Mouse (Mus musculus): Measurements from ENCODE around the gene Map3k7cl. TPM values are rescaled to one million over a fixed set of nuclear protein-coding genes. Genes with fewer than 3 reads are reported as not detected.

The Map3k7cl gene
- polyA plus RNA-seq, 2 experiments, result 1.4 to 5.8 TPM

- DNase-seq (ENCODE audit: low spot score) (no peak), ATAC-seq (ENCODE audit: low FRiP score, low read depth) (no peak)
- Histone ChIP-seq H3K4me1 (ENCODE audit: control insufficient read depth, insufficient read depth, low read length) (no peaks in the 10 kb centered on the region), H3K9me3 (ENCODE audit: control insufficient read depth, low read length) (no peaks in the 10 kb centered on the region), H3K27ac (replicated peaks; ENCODE audit: low read depth, low read length) (no peak overlapping the region), H3K27me3 (ENCODE audit: control insufficient read depth, insufficient read depth, low read length) (no peaks in the 10 kb centered on the region), H3K9ac (ENCODE audit: low read depth, low read length, severe bottlenecking) (no peak overlapping the region), H3K4me2 (replicated peaks; ENCODE audit: low read depth, low read length, severe bottlenecking) (no peak overlapping the region), H3K36me3 (ENCODE audit: control insufficient read depth, insufficient read depth, low read length) (no peaks in the 10 kb centered on the region), H3K4me3 (replicated peaks; ENCODE audit: low read length) (no peak overlapping the region)
- whole genome bisulfite sequencing, result 54% methylated on average over 5 of the region's 5 CpGs
- TF ChIP-seq POLR2A (IDR thresholded peaks at IDR 0.05; ENCODE audit: borderline replicate concordance, extremely low read depth, insufficient read depth, insufficient read length), result no peak
Measured at GRCm38 (mm10) chr16:87574160-87574559, 21.0 kb downstream of the Map3k7cl start.

DNA sequence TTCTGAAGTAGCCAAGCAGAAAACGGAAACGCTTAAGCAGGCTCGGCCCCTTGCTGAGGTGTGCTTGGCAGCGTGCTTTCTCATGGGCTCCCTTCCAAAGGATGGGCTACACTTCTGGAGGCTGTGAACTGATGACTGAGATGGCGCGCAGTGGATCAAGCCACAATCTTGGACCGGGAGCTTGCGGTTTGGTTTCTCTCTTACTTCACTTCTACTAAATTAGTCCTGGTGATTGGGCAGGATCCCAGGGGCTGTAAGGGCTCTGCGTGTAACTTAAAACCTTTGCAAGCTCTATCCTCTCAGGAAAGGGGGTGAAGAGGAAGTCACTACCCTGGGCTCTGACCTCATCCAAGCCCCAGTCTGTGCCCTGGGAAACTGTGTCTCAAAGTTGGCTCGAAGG lies 22.5 kb downstream of the Map3k7cl start:
- DNase-seq (ENCODE audit: low spot score) (peak; percentile 50), ATAC-seq (ENCODE audit: low FRiP score, low read depth) (no peak; the same call in 1 of the 2 replicates)
- H3K27me3 ChIP-seq (ENCODE audit: control insufficient read depth, insufficient read depth, low read length), result no peaks in the 10 kb centered on the region
- no peak overlapping the region for H3K9ac ChIP-seq (ENCODE audit: low read depth, low read length, severe bottlenecking)
- WGBS, result 63% methylated on average over 10 of the region's 10 CpGs
- no peaks in the 10 kb centered on the region for H3K9me3 ChIP-seq (ENCODE audit: control insufficient read depth, low read length)
- H3K27ac ChIP-seq (replicated peaks; ENCODE audit: low read depth, low read length), result no peak overlapping the region
- H3K36me3 ChIP-seq (ENCODE audit: control insufficient read depth, insufficient read depth, low read length), result no peaks in the 10 kb centered on the region
- TF ChIP-seq POLR2A (IDR thresholded peaks at IDR 0.05; ENCODE audit: borderline replicate concordance, extremely low read depth, insufficient read depth, insufficient read length), result no peak
- H3K4me3 ChIP-seq (replicated peaks; ENCODE audit: low read length), result no peak overlapping the region
- no peak overlapping the region for H3K4me2 ChIP-seq (replicated peaks; ENCODE audit: low read depth, low read length, severe bottlenecking)
- no peaks in the 10 kb centered on the region for H3K4me1 ChIP-seq (ENCODE audit: control insufficient read depth, insufficient read depth, low read length)

- H3K4me2 ChIP-seq (replicated peaks; ENCODE audit: low read depth, low read length, severe bottlenecking), result no peak overlapping the region
- no peaks in the 10 kb centered on the region for H3K36me3 ChIP-seq (ENCODE audit: control insufficient read depth, insufficient read depth, low read length)
- TF ChIP-seq POLR2A (IDR thresholded peaks at IDR 0.05; ENCODE audit: borderline replicate concordance, extremely low read depth, insufficient read depth, insufficient read length), result no peak
- ATAC-seq (ENCODE audit: low FRiP score, low read depth) (no peak), DNase-seq (ENCODE audit: low spot score) (no peak)
- no peak overlapping the region for H3K9ac ChIP-seq (ENCODE audit: low read depth, low read length, severe bottlenecking)
- 84% methylated on average over 7 of the region's 7 CpGs for WGBS
- H3K27me3 ChIP-seq (ENCODE audit: control insufficient read depth, insufficient read depth, low read length), result no peaks in the 10 kb centered on the region
- no peaks in the 10 kb centered on the region for H3K4me1 ChIP-seq (ENCODE audit: control insufficient read depth, insufficient read depth, low read length)
- no peaks in the 10 kb centered on the region for H3K9me3 ChIP-seq (ENCODE audit: control insufficient read depth, low read length)
- H3K4me3 ChIP-seq (replicated peaks; ENCODE audit: low read length), result no peak overlapping the region
- H3K27ac ChIP-seq (replicated peaks; ENCODE audit: low read depth, low read length), result no peak overlapping the region
Measured at GRCm38 (mm10) chr16:87578881-87579280, 25.8 kb downstream of the Map3k7cl start.

DNA sequence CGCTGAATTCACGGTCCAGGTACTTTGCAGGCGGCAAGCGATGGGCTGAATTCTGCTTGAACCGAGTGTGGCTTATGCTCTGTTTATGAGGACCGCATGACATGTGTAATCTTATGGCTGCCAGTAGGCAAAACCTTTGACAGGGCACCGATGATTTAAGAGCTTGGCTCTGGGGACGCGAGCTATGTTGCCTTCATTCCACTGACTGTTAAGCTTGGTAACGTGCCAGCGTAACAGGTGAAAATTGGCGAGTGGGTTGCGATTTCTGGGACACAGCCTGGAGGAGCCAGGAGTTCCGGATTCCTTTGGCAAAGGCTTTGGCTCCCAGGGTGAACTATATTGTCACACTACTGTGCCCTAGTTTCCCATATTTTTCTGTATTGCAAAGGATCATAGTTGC lies 26.3 kb downstream of the Map3k7cl start:
- H3K4me2 ChIP-seq (replicated peaks; ENCODE audit: low read depth, low read length, severe bottlenecking), result no peak overlapping the region
- H3K27me3 ChIP-seq (ENCODE audit: control insufficient read depth, insufficient read depth, low read length), result no peaks in the 10 kb centered on the region
- no peaks in the 10 kb centered on the region for H3K9me3 ChIP-seq (ENCODE audit: control insufficient read depth, low read length)
- H3K27ac ChIP-seq (replicated peaks; ENCODE audit: low read depth, low read length), result no peak overlapping the region
- WGBS, result 66% methylated on average over 14 of the region's 14 CpGs
- no peaks in the 10 kb centered on the region for H3K36me3 ChIP-seq (ENCODE audit: control insufficient read depth, insufficient read depth, low read length)
- no peak for TF ChIP-seq POLR2A (IDR thresholded peaks at IDR 0.05; ENCODE audit: borderline replicate concordance, extremely low read depth, insufficient read depth, insufficient read length)
- H3K4me3 ChIP-seq (replicated peaks; ENCODE audit: low read length), result no peak overlapping the region
- H3K9ac ChIP-seq (ENCODE audit: low read depth, low read length, severe bottlenecking), result no peak overlapping the region
- DNase-seq (ENCODE audit: low spot score) (peak; percentile 42), ATAC-seq (ENCODE audit: low FRiP score, low read depth) (peak; percentile 37; the same call in 1 of the 2 replicates)
- H3K4me1 ChIP-seq (ENCODE audit: control insufficient read depth, insufficient read depth, low read length), result no peaks in the 10 kb centered on the region

GRCm38 (mm10) chr16:87582776-87583175 lies 29.6 kb downstream of the Map3k7cl start:
- no peak for ATAC-seq (ENCODE audit: low FRiP score, low read depth)
- Histone ChIP-seq H3K36me3 (ENCODE audit: control insufficient read depth, insufficient read depth, low read length) (no peaks in the 10 kb centered on the region), H3K4me2 (replicated peaks; ENCODE audit: low read depth, low read length, severe bottlenecking) (no peak overlapping the region), H3K4me3 (replicated peaks; ENCODE audit: low read length) (no peak overlapping the region), H3K9ac (ENCODE audit: low read depth, low read length, severe bottlenecking) (no peak overlapping the region), H3K27ac (replicated peaks; ENCODE audit: low read depth, low read length) (no peak overlapping the region), H3K4me1 (ENCODE audit: control insufficient read depth, insufficient read depth, low read length) (no peaks in the 10 kb centered on the region), H3K27me3 (ENCODE audit: control insufficient read depth, insufficient read depth, low read length) (no peaks in the 10 kb centered on the region), H3K9me3 (ENCODE audit: control insufficient read depth, low read length) (no peaks in the 10 kb centered on the region)
- TF ChIP-seq POLR2A (IDR thresholded peaks at IDR 0.05; ENCODE audit: borderline replicate concordance, extremely low read depth, insufficient read depth, insufficient read length), result no peak
- no peak for DNase-seq (ENCODE audit: low spot score)
- WGBS, result 86% methylated on average over 6 of the region's 6 CpGs

DNA sequence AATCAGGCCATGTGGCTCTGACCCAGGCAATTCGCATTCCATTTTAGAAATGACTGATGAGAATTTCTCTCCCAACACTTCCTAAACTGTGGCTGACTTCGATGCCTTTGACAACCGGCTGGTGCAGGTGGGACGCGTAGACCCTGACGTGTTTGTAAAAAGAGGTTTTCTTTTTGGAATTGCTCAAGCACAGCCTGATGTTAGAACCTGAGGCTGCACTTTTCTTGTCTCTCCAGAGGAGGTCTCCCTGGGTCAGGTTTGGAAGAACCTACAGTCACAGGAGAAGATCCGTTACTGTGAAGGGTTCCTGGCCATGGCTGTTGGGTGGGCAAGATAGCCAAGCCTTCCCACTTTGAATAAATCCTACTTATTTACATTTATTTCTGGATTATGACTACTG lies 31.5 kb downstream of the Map3k7cl start:
- DNase-seq (ENCODE audit: low spot score) (no peak), ATAC-seq (ENCODE audit: low FRiP score, low read depth) (peak; percentile 30; the same call in 1 of the 2 replicates)
- no peaks in the 10 kb centered on the region for H3K4me1 ChIP-seq (ENCODE audit: control insufficient read depth, insufficient read depth, low read length)

More for the DNA sequence above, 31.5 kb downstream of the Map3k7cl start:
- H3K9ac ChIP-seq (ENCODE audit: low read depth, low read length, severe bottlenecking), result no peak overlapping the region
- TF ChIP-seq POLR2A (IDR thresholded peaks at IDR 0.05; ENCODE audit: borderline replicate concordance, extremely low read depth, insufficient read depth, insufficient read length), result no peak
- no peaks in the 10 kb centered on the region for H3K36me3 ChIP-seq (ENCODE audit: control insufficient read depth, insufficient read depth, low read length)
- 61% methylated on average over 7 of the region's 7 CpGs for WGBS
- H3K27me3 ChIP-seq (ENCODE audit: control insufficient read depth, insufficient read depth, low read length), result no peaks in the 10 kb centered on the region
- H3K9me3 ChIP-seq (ENCODE audit: control insufficient read depth, low read length), result no peaks in the 10 kb centered on the region
- no peak overlapping the region for H3K4me2 ChIP-seq (replicated peaks; ENCODE audit: low read depth, low read length, severe bottlenecking)
- H3K4me3 ChIP-seq (replicated peaks; ENCODE audit: low read length), result no peak overlapping the region
- H3K27ac ChIP-seq (replicated peaks; ENCODE audit: low read depth, low read length), result no peak overlapping the region
